Mouse (Mus musculus) layer of hippocampus, postnatal 14 days (tissue): Measurements from ENCODE around the gene Gm21854. TPM values are rescaled to one million over a fixed set of nuclear protein-coding genes. Genes with fewer than 3 reads are reported as not detected.
"Not testable (repeated sequence)": the region's sequence is repeated elsewhere in the genome, so short reads cannot be mapped to it uniquely, and the experiment has no call there.

Experiments used
- DNase-seq, 2 experiments: peaks; one replicate each; pipeline ENCODE4 v3.0.0; 2021 to 2022; ENCODE audit warnings: low spot score in 2 of 2, mixed read lengths in 1 of 2
- long read RNA-seq, 2 experiments: library from polyadenylated mRNA; stranded (forward); transcript quantifications; one replicate each; pipeline ENCODE4 v2.0.0; 2021
- total RNA-seq, 2 experiments: library from RNA; stranded (reverse); gene quantifications; 2 replicates each; pipeline ENCODE4 v1.2.3; 2021

Gene Gm21854
- total RNA-seq, result not detected
- long read RNA-seq, experiment 1, result 0 reads
- long read RNA-seq, experiment 2, result 0 reads

GRCm38 (mm10) chrY:5656686-5657085, at the start of gene Gm21854:
Gene Gm21854 (plus strand): TSS chrY:5656986.
- DNase-seq, result not testable (repeated sequence)

Other genes with a start within 250 kb of the Gm21854 start
- not detected for gene Gm20914, start 69.0 kb downstream of the Gm21854 start, total RNA-seq
- gene Gm28171, start 136.4 kb downstream of the Gm21854 start, total RNA-seq, result not detected